Mouse (Mus musculus) testis, adult 2 months (tissue): ENCODE measurements around the gene Srxn1.

Experiments used
- CTCF ChIP-seq: fragments of 200-500 bp; IDR thresholded peaks from 2 replicates; pipeline ENCODE4 v1.5.1; 2012; ENCODE audit warnings: low read depth, mild to moderate bottlenecking, inconsistent platforms, low read length, moderate library complexity; ENCODE audit not compliant: control insufficient read depth, insufficient read depth, insufficient replicate concordance
- POLR2A ChIP-seq: fragments of 200-500 bp; IDR thresholded peaks from 2 replicates; pipeline ENCODE4 v1.6.1; 2012; ENCODE audit warnings: low read depth, mild to moderate bottlenecking, inconsistent platforms, low read length, moderate library complexity; ENCODE audit not compliant: control insufficient read depth

DNA sequence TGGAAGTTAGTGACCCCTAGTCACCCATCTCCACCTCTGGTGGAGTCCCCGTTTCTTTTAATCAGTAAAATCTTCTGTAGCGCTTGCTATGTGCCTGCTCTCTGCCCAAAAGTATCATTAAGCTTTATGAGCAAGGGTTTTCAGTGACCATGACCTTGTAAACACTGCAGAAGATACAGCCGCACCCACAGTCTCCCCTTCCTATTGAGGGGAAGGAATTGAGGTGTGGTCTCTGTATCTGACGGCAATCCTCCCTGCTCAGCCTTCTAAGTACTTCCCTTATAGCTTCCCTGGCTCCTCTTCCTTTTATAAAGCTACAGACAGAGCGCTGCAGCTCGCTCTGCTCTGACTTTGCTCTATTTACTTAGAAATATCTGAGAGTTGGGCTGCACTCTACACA, 51.2 kb downstream of the Srxn1 start:
- TF ChIP-seq CTCF: no peak
- no peak for TF ChIP-seq POLR2A
